ENCODE assay signal across 15 mouse cellular contexts in the genomic region with DNA sequence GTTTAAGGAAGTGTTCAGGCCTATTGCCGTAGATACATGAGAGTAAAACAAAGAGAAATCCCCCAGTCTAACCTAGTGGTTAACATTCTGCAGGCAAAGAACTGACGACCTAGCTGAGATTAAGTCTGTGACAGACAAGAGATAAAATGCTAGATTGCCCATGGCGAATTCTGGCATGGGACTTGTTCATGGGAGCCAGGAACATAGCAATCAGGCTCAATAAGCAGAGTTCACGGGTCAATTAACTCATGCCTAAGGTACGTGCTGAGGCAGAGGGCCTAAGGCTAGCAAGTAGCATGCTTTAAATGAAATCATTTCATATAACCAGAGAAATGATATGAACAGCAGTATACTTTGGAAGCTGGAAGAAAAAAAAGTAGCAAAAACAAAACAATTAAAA.
"Had no signal": no experiment of that assay in that cellular context is flagged by ENCODE, and none has a peak within 500 bp of the region (broad histone marks: within the 10 kb centered on the region; RNA-seq: fewer than 3 reads in every experiment).

No protein-coding gene starts in this region.

- ATAC-seq: lung, postnatal 0 days; midbrain, embryonic 13.5 days had no signal

- H3K27ac ChIP-seq: kidney, postnatal 0 days; layer of hippocampus, adult 2 months; limb, embryonic 12.5 days; liver, embryonic 15.5 days; midbrain, embryonic 13.5 days; stomach, postnatal 0 days had no signal

- H3K9ac ChIP-seq: limb, embryonic 12.5 days; liver, embryonic 15.5 days; midbrain, embryonic 13.5 days had no signal

- H3K36me3 ChIP-seq: limb, embryonic 12.5 days; liver, embryonic 15.5 days; midbrain, embryonic 13.5 days had no signal

- H3K4me2 ChIP-seq: limb, embryonic 12.5 days; liver, embryonic 15.5 days; midbrain, embryonic 13.5 days had no signal

- H3K4me1 ChIP-seq: limb, embryonic 12.5 days; liver, embryonic 15.5 days; megakaryocyte, embryonic 14.5 days; midbrain, embryonic 13.5 days had no signal

- H3K4me3 ChIP-seq: layer of hippocampus, adult 2 months; limb, embryonic 12.5 days; liver, embryonic 15.5 days; megakaryocyte, embryonic 14.5 days; midbrain, embryonic 13.5 days had no signal

- H3K9me3 ChIP-seq: limb, embryonic 12.5 days; liver, embryonic 15.5 days; midbrain, embryonic 13.5 days had no signal

- DNase-seq: kidney, adult 11 months; kidney, adult 9 months; kidney, postnatal 4 days; liver; lung, adult 2 months; lung, postnatal 4 days; thymus, postnatal 4 days had no signal

- H3K27me3 ChIP-seq: limb, embryonic 12.5 days; liver, embryonic 15.5 days; megakaryocyte, embryonic 14.5 days; midbrain, embryonic 13.5 days had no signal
